Mouse (Mus musculus) forebrain, embryonic 16.5 days (tissue): ENCODE measurements around the gene Gm11549. TPM values are rescaled to one million over a fixed set of nuclear protein-coding genes. Genes with fewer than 3 reads are reported as not detected.

Experiments
- microRNA-seq: library from miRNA; unstranded; fragments of <30 nt; microRNA quantifications from one replicate; pipeline ENCODE4, GENCODE M21; 2017
- polyA plus RNA-seq: library from polyadenylated mRNA; unstranded; fragments of >200 nt; fragmentation: Nextera tagmentation; extraction: Ambion mirVana; gene quantifications from 2 replicates; pipeline ENCODE4 v1.2.1, GENCODE M21; 2015

Gm11549 gene
- polyA plus RNA-seq, 1 experiment from 2014 or later: 0.39 TPM

Small RNA genes lying within 50 kb of the gene (microRNA-seq; reads per million reads assigned to microRNA genes)
- not detected for gene Mir7009

Other genes starting within 250 kb of the Gm11549 start
- 54.3 and 72.7 TPM in 2 replicates for gene Anxa5, start 45.9 kb downstream of the Gm11549 start, polyA plus RNA-seq
- 0.27 TPM in 1 of 2 replicates, not detected in the other for gene 1810062G17Rik, start 45.9 kb downstream of the Gm11549 start, polyA plus RNA-seq
- gene Exosc9, start 30.8 kb upstream of the Gm11549 start, polyA plus RNA-seq: 86.9 and 91.6 TPM in 2 replicates
- 75.6 and 94.1 TPM in 2 replicates for gene Ccna2, start 50.3 kb upstream of the Gm11549 start, polyA plus RNA-seq
- 21.3 and 21.8 TPM in 2 replicates for gene Bbs7, start 91.7 kb upstream of the Gm11549 start, polyA plus RNA-seq
- 2.9 and 3.6 TPM in 2 replicates for gene Trpc3, start 168.4 kb upstream of the Gm11549 start, polyA plus RNA-seq